Mouse (Mus musculus) olfactory bulb, adult 2 months (tissue): ENCODE measurements around the gene Ppp5c.

Experiments
- CTCF ChIP-seq: fragments of 200-500 bp; IDR thresholded peaks from 2 replicates; pipeline ENCODE4 v1.5.1; 2012; ENCODE audit warnings: low read depth, mild to moderate bottlenecking, low read length, moderate library complexity; ENCODE audit not compliant: insufficient read depth
- POLR2A ChIP-seq: fragments of 200-500 bp; IDR thresholded peaks from 2 replicates; pipeline ENCODE4 v1.6.1; 2012; ENCODE audit warnings: mild to moderate bottlenecking, low read depth, low read length, moderate library complexity; ENCODE audit not compliant: insufficient read depth

DNA sequence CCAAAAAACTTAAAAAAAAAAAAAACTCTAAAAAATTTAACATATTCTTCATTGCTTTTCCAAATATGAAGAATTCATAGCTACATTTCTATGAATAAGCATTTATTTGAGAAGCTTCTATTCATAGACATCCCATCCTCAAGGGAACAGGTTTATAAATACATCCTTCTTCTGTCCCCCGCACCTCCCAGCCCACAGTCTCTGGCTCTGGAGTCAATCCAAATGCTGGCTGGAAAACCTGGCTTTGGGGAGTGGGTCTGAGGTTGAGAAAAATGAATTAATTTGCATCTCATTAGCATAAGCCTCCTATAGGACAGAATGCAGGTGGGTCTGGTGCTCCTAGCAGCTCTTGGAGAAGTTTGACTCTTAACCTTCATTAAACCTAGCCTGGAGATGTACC is 18.0 kb upstream of the Ppp5c start:
- TF ChIP-seq POLR2A (no peak), CTCF (no peak)
